Comparison of ENCODE assay signal across 19 mouse cellular contexts in the genomic region with DNA sequence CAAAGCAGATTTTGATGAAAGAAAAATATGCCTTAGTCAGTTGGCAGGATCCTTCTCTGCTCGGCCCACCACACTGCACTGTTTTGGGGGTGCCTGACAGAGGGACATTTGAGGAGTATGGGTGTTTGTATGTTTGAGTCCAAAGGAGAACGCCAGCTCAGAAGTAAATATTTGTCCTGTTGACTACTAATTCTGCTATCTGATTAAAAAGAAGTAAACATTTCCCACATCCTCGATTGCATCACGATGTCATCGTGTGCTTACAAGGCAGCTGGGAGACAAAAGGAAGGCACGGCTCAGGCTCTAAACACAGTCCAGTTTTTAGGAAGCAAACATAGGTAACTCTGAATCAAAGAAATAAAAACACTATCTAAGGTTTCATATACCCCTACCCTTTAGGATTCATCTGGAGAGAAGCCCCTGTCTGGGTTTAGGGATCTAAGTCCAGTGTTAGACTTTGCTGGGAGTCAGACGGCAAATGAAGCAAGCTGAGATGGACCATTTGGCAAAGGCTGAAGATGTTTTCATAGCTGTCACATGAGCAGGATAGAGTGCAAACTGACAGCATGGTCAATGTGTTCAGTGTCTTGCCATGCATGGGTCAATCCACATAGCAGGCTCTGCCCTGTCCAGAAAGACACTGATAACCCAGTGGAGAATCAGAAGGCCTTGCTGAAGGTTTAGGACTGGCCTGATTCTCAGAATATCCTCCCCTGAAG.
DNase-seq lines count a peak whose midpoint lies in the region; ATAC-seq and TF ChIP-seq lines count a peak whose summit lies in the region.
"Had no signal": no experiment of that assay in that cellular context is flagged by ENCODE, and none has a peak within 500 bp of the region (broad histone marks: within the 10 kb centered on the region; RNA-seq: fewer than 3 reads in every experiment).

No protein-coding gene starts in this region.

- H3K79me2 ChIP-seq in liver, adult 2 months (ENCODE audit: control insufficient read depth, insufficient read depth, low read length) = no peaks in the 10 kb centered on the region

- no peak for TF ChIP-seq CTCF in liver, adult 2 months (IDR thresholded peaks at IDR 0.05; ENCODE audit: low read depth, low read length)
- TF ChIP-seq CTCF in small intestine, adult 2 months (IDR thresholded peaks at IDR 0.05; ENCODE audit: extremely low read depth, insufficient read length, insufficient replicate concordance, low read depth, low read length) = no peak

- DNase-seq in heart, embryonic 10.5 days (ENCODE audit: low spot score) = no peak
- DNase-seq in heart, adult 8-10 months (ENCODE audit: low spot score) = no peak
- DNase-seq in liver, adult 2 months (ENCODE audit: extremely low read depth, low read depth, low spot score) = peak; percentile 93
- no peak for DNase-seq in midbrain, embryonic 10.5 days (ENCODE audit: low spot score)
- no peak for DNase-seq in midbrain, embryonic 14.5 days
- DNase-seq in gastrocnemius, postnatal 36 days = no peak
- DNase-seq: cerebellum, adult 8-10 months; gastrocnemius, postnatal 14 days; right cerebral cortex, adult 18-20 months; thymus, adult 2 months had no signal

- no peaks in the 10 kb centered on the region for H3K27me3 ChIP-seq in heart, embryonic 10.5 days (ENCODE audit: insufficient read depth, poor library complexity, severe bottlenecking)
- H3K27me3 ChIP-seq in liver, adult 2 months (ENCODE audit: control insufficient read depth, insufficient read depth, low read length) = no peaks in the 10 kb centered on the region
- no peaks in the 10 kb centered on the region for H3K27me3 ChIP-seq in liver, embryonic 12.5 days (replicated peaks)
- no peaks in the 10 kb centered on the region for H3K27me3 ChIP-seq in midbrain, embryonic 10.5 days (ENCODE audit: low read depth, poor library complexity, severe bottlenecking)
- H3K27me3 ChIP-seq in midbrain, embryonic 14.5 days (ENCODE audit: control insufficient read depth, insufficient read depth, low read length) = no peaks in the 10 kb centered on the region
- no peaks in the 10 kb centered on the region for H3K27me3 ChIP-seq in small intestine, adult 2 months (ENCODE audit: control insufficient read depth, insufficient read depth, low read length)
- H3K27me3 ChIP-seq: heart, embryonic 13.5 days; hindbrain, embryonic 15.5 days; intestine, embryonic 15.5 days; limb, embryonic 15.5 days; midbrain, embryonic 12.5 days; neural tube, embryonic 13.5 days had no signal

- no peaks in the 10 kb centered on the region for H3K9me3 ChIP-seq in heart, embryonic 10.5 days
- no peaks in the 10 kb centered on the region for H3K9me3 ChIP-seq in liver, embryonic 12.5 days (replicated peaks)
- no peaks in the 10 kb centered on the region for H3K9me3 ChIP-seq in midbrain, embryonic 10.5 days (replicated peaks)
- H3K9me3 ChIP-seq in midbrain, embryonic 14.5 days (ENCODE audit: control insufficient read depth, low read length) = no peaks in the 10 kb centered on the region
- H3K9me3 ChIP-seq: embryonic facial prominence, embryonic 10.5 days; heart, embryonic 13.5 days; hindbrain, embryonic 15.5 days; intestine, embryonic 15.5 days; limb, embryonic 15.5 days; midbrain, embryonic 12.5 days; neural tube, embryonic 13.5 days had no signal

- peaks cover 35% of the 10 kb centered on the region for H3K4me1 ChIP-seq in heart, embryonic 10.5 days
- H3K4me1 ChIP-seq in liver, adult 2 months (ENCODE audit: control insufficient read depth, insufficient read depth, low read length) = peaks cover 16% of the 10 kb centered on the region
- peaks cover 18% of the 10 kb centered on the region for H3K4me1 ChIP-seq in liver, embryonic 12.5 days
- peaks cover 35% of the 10 kb centered on the region for H3K4me1 ChIP-seq in midbrain, embryonic 10.5 days
- no peaks in the 10 kb centered on the region for H3K4me1 ChIP-seq in midbrain, embryonic 14.5 days (ENCODE audit: control insufficient read depth, insufficient read depth, low read length)
- H3K4me1 ChIP-seq in small intestine, adult 2 months (ENCODE audit: control insufficient read depth, insufficient read depth, insufficient read length, low read length) = peaks cover 3% of the 10 kb centered on the region; the same call in 1 of the 2 replicates
- H3K4me1 ChIP-seq: hindbrain, embryonic 15.5 days; neural tube, embryonic 13.5 days had no signal

- H3K4me2 ChIP-seq in liver, embryonic 12.5 days = no peak overlapping the region
- H3K4me2 ChIP-seq in midbrain, embryonic 14.5 days (ENCODE audit: low read length) = no peak overlapping the region
- H3K4me2 ChIP-seq: heart, embryonic 13.5 days; hindbrain, embryonic 15.5 days; intestine, embryonic 15.5 days; limb, embryonic 15.5 days; midbrain, embryonic 12.5 days; neural tube, embryonic 13.5 days had no signal

- ATAC-seq in liver, embryonic 12.5 days = no peak
- ATAC-seq in midbrain, embryonic 14.5 days (ENCODE audit: low FRiP score, low TSS enrichment) = no peak
- ATAC-seq: intestine, embryonic 15.5 days had no signal

- H3K4me3 ChIP-seq in heart, embryonic 10.5 days = no peak overlapping the region
- no peak overlapping the region for H3K4me3 ChIP-seq in liver, adult 2 months (ENCODE audit: insufficient read depth, low read depth, low read length)
- H3K4me3 ChIP-seq in liver, embryonic 12.5 days = no peak overlapping the region
- H3K4me3 ChIP-seq in midbrain, embryonic 10.5 days = no peak overlapping the region
- no peak overlapping the region for H3K4me3 ChIP-seq in midbrain, embryonic 14.5 days (replicated peaks; ENCODE audit: low read depth, low read length)
- H3K4me3 ChIP-seq in small intestine, adult 2 months (ENCODE audit: low read depth, low read length) = no peak overlapping the region
- H3K4me3 ChIP-seq: embryonic facial prominence, embryonic 10.5 days; heart, embryonic 13.5 days; hindbrain, embryonic 15.5 days; intestine, embryonic 15.5 days; limb, embryonic 15.5 days; midbrain, embryonic 12.5 days; neural tube, embryonic 13.5 days had no signal

- intact Hi-C loops in gastrocnemius, postnatal 36 days (cut with DNase I) = no loop called here

- 66% methylated on average over 7 of the region's 7 CpGs for WGBS in heart, embryonic 10.5 days
- WGBS in liver, adult 2 months = 7% methylated on average over 7 of the region's 7 CpGs
- WGBS in liver, embryonic 12.5 days (ENCODE audit: insufficient replicate concordance) = 49% methylated on average over 7 of the region's 7 CpGs
- 85% methylated on average over 7 of the region's 7 CpGs for WGBS in midbrain, embryonic 10.5 days
- WGBS in midbrain, embryonic 14.5 days = 80% methylated on average over 7 of the region's 7 CpGs
- WGBS in small intestine, adult 2 months = 44% methylated on average over 7 of the region's 7 CpGs

- H3K9ac ChIP-seq in liver, adult 2 months (ENCODE audit: low read depth, low read length) = peak overlapping the region; percentile 50; the same call in 1 of the 2 replicates
- H3K9ac ChIP-seq in liver, embryonic 12.5 days = no peak overlapping the region
- H3K9ac ChIP-seq in midbrain, embryonic 14.5 days (replicated peaks; ENCODE audit: low read length) = no peak overlapping the region
- H3K9ac ChIP-seq: heart, embryonic 13.5 days; hindbrain, embryonic 15.5 days; intestine, embryonic 15.5 days; limb, embryonic 15.5 days; midbrain, embryonic 12.5 days; neural tube, embryonic 13.5 days had no signal

- H3K27ac ChIP-seq in heart, embryonic 10.5 days = 0 out of 2 replicates have a peak overlapping the region, but pooled peaks have one; percentile 38
- peak overlapping the region; percentile 96 for H3K27ac ChIP-seq in liver, adult 2 months (replicated peaks; ENCODE audit: insufficient read depth, low read depth, low read length)
- H3K27ac ChIP-seq in liver, embryonic 12.5 days = no peak overlapping the region
- peak overlapping the region; percentile 46; the same call in 1 of the 2 replicates for H3K27ac ChIP-seq in midbrain, embryonic 10.5 days (replicated peaks)
- H3K27ac ChIP-seq in midbrain, embryonic 14.5 days (replicated peaks; ENCODE audit: low read depth, low read length) = no peak overlapping the region
- peak overlapping the region; percentile 27; the same call in 1 of the 2 replicates for H3K27ac ChIP-seq in small intestine, adult 2 months (ENCODE audit: insufficient read depth, low read depth, low read length)
- H3K27ac ChIP-seq: embryonic facial prominence, embryonic 10.5 days; heart, embryonic 13.5 days; hindbrain, embryonic 15.5 days; intestine, embryonic 15.5 days; limb, embryonic 15.5 days; midbrain, embryonic 12.5 days had no signal

- H3K36me3 ChIP-seq in heart, embryonic 10.5 days = no peaks in the 10 kb centered on the region
- no peaks in the 10 kb centered on the region for H3K36me3 ChIP-seq in liver, adult 2 months (ENCODE audit: control insufficient read depth, insufficient read depth, low read length)
- H3K36me3 ChIP-seq in liver, embryonic 12.5 days = no peaks in the 10 kb centered on the region
- H3K36me3 ChIP-seq in midbrain, embryonic 10.5 days = no peaks in the 10 kb centered on the region
- H3K36me3 ChIP-seq in midbrain, embryonic 14.5 days (ENCODE audit: control insufficient read depth, insufficient read depth, low read length) = no peaks in the 10 kb centered on the region
- H3K36me3 ChIP-seq in small intestine, adult 2 months (ENCODE audit: control insufficient read depth, insufficient read depth, low read length) = no peaks in the 10 kb centered on the region
- H3K36me3 ChIP-seq: embryonic facial prominence, embryonic 10.5 days; heart, embryonic 13.5 days; hindbrain, embryonic 15.5 days; intestine, embryonic 15.5 days; limb, embryonic 15.5 days; midbrain, embryonic 12.5 days; neural tube, embryonic 13.5 days had no signal

- TF ChIP-seq POLR2A in liver, adult 2 months (IDR thresholded peaks at IDR 0.05; ENCODE audit: extremely low read depth, insufficient read depth, low read length) = no peak
- no peak for TF ChIP-seq POLR2A in small intestine, adult 2 months (IDR thresholded peaks at IDR 0.05; ENCODE audit: low read depth, low read length)

Comparison
In these comparisons a context has a peak if more than half of its experiments do, and no peak if none do; other contexts are left out.
1. H3K27ac ChIP-seq: peak in heart, embryonic 10.5 days (single experiment), liver, adult 2 months (single experiment), midbrain, embryonic 10.5 days (single experiment) and small intestine, adult 2 months (single experiment); none in liver, embryonic 12.5 days (single experiment) and midbrain, embryonic 14.5 days (single experiment).